Mouse (Mus musculus) heart, adult 2 months (tissue): ENCODE data around the gene Lsm12.

Experiments
- CTCF ChIP-seq: fragments of 200-600 bp; IDR thresholded peaks from 2 replicates; pipeline ENCODE4 v1.8.1; 2022; ENCODE audit warnings: antibody characterized with exemption, mild to moderate bottlenecking, moderate library complexity
- EP300 ChIP-seq: fragments of 200-500 bp; IDR thresholded peaks from 2 replicates; pipeline ENCODE4 v1.6.1; 2011; ENCODE audit warnings: low read depth, low read length, control low read depth; ENCODE audit not compliant: insufficient read depth
- POLR2A ChIP-seq: fragments of 200-500 bp; IDR thresholded peaks from 2 replicates; pipeline ENCODE4 v1.6.1; 2011; ENCODE audit warnings: mild to moderate bottlenecking, low read depth, low read length, control low read depth; ENCODE audit not compliant: insufficient read depth

- TF ChIP-seq POLR2A (no peak), CTCF (peak; percentile 28), EP300 (no peak)
Observed at GRCm38 (mm10) chr11:102201408-102201821, 16.3 kb upstream of the Lsm12 start.
